Mouse (Mus musculus) MEL (cell line): Measurements from ENCODE around the gene Gatad2a. TPM values are rescaled to one million over a fixed set of nuclear protein-coding genes. Genes with fewer than 3 reads are reported as not detected.

Experiments
- DNase-seq: peaks from one replicate; pipeline ENCODE4 v3.0.0; 2011; ENCODE audit warnings: low read depth, low spot score
- H3K27ac ChIP-seq: 2 replicates; pipeline ENCODE4 v1.5.1; 2012; ENCODE audit warnings: low read depth, mild to moderate bottlenecking, control low read depth, low read length, moderate library complexity; ENCODE audit not compliant: control insufficient read depth
- H3K27me3 ChIP-seq, 2 experiments: fragments of 150-350 bp in 1 of 2; sonication (generic) in 1 of 2; 2 replicates each; pipeline ENCODE4 v1.6.1; 2012; ENCODE audit warnings: low read length in 2 of 2, mild to moderate bottlenecking in 2 of 2, improper control_type of control experiment in 1 of 2, moderate library complexity in 1 of 2; ENCODE audit not compliant: insufficient read depth in 2 of 2, control insufficient read depth in 1 of 2
- H3K36me3 ChIP-seq, 2 experiments: 2 replicates each; pipeline ENCODE4 v1.6.1; 2012 to 2014; ENCODE audit warnings: low read length in 2 of 2, improper control_type of control experiment in 1 of 2, inconsistent platforms in 1 of 2, mild to moderate bottlenecking in 1 of 2; ENCODE audit not compliant: insufficient read depth in 2 of 2, control insufficient read depth in 1 of 2
- H3K4me1 ChIP-seq, 2 experiments: fragments of 150-350 bp in 1 of 2; sonication (generic) in 1 of 2; 2 replicates each; pipeline ENCODE4 v1.6.1; 2012; ENCODE audit warnings: low read length in 2 of 2, improper control_type of control experiment in 1 of 2, mild to moderate bottlenecking in 1 of 2; ENCODE audit not compliant: insufficient read depth in 2 of 2, control insufficient read depth in 1 of 2
- H3K4me3 ChIP-seq, 2 experiments: fragments of 150-350 bp in 1 of 2; sonication (generic) in 1 of 2; 2 replicates each; pipeline ENCODE4 v1.5.1; 2012; ENCODE audit warnings: low read depth in 2 of 2, low read length in 2 of 2, mild to moderate bottlenecking in 2 of 2, moderate library complexity in 2 of 2, control low read depth in 1 of 2, improper control_type of control experiment in 1 of 2; ENCODE audit not compliant: control insufficient read depth in 1 of 2, insufficient read depth in 1 of 2
- H3K79me2 ChIP-seq: 2 replicates; pipeline ENCODE4 v1.6.1; 2012; ENCODE audit warnings: mild to moderate bottlenecking, low read length, moderate library complexity; ENCODE audit not compliant: control insufficient read depth, poor library complexity, insufficient read depth
- H3K9ac ChIP-seq: 2 replicates; pipeline ENCODE4 v1.6.1; 2012; ENCODE audit warnings: low read depth, mild to moderate bottlenecking, control low read depth, low read length, moderate library complexity; ENCODE audit not compliant: control insufficient read depth, poor library complexity, severe bottlenecking
- H3K9me3 ChIP-seq: fragments of 150-350 bp; sonication (generic); replicated peaks from 2 replicates; pipeline ENCODE4 v1.6.1; 2012; ENCODE audit warnings: mild to moderate bottlenecking, low read length, improper control_type of control experiment, moderate library complexity; ENCODE audit not compliant: insufficient read depth
- BHLHE40 ChIP-seq: IDR thresholded peaks from 2 replicates; pipeline ENCODE4 v1.6.1; 2012; ENCODE audit warnings: low read depth, mild to moderate bottlenecking, inconsistent platforms, low read length, improper control_type of control experiment, borderline replicate concordance
- ETS1 ChIP-seq: IDR thresholded peaks from 2 replicates; pipeline ENCODE4 v1.6.1; 2012; ENCODE audit warnings: low read depth, mild to moderate bottlenecking, inconsistent platforms, low read length, improper control_type of control experiment, moderate library complexity
- GABPA ChIP-seq: IDR thresholded peaks from 2 replicates; pipeline ENCODE4 v1.6.1; 2012; ENCODE audit warnings: low read depth, mild to moderate bottlenecking, inconsistent platforms, low read length, improper control_type of control experiment, moderate library complexity
- JUND ChIP-seq: IDR thresholded peaks from 2 replicates; pipeline ENCODE4 v1.6.1; 2011; ENCODE audit warnings: low read depth, mild to moderate bottlenecking, improper control_type of control experiment, low read length
- KAT2A ChIP-seq: conservative IDR thresholded peaks from 2 replicates; pipeline ENCODE4 v1.6.1; 2012; ENCODE audit warnings: low read depth, low read length, improper control_type of control experiment, inconsistent platforms
- MAFK ChIP-seq: IDR thresholded peaks from 2 replicates; pipeline ENCODE4 v1.6.1; 2011; ENCODE audit warnings: low read depth, mild to moderate bottlenecking, low read length, improper control_type of control experiment, borderline replicate concordance
- MAX ChIP-seq: IDR thresholded peaks from 2 replicates; pipeline ENCODE4 v1.6.1; 2011; ENCODE audit warnings: low read length, improper control_type of control experiment
- MEF2A ChIP-seq: IDR thresholded peaks from 2 replicates; pipeline ENCODE4 v1.6.1; 2014; ENCODE audit warnings: low read depth, mild to moderate bottlenecking, inconsistent platforms, low read length, improper control_type of control experiment; ENCODE audit not compliant: poor library complexity, insufficient replicate concordance, severe bottlenecking; ENCODE audit errors: extremely low read depth
- MYB ChIP-seq: IDR thresholded peaks from 2 replicates; pipeline ENCODE4 v1.6.1; 2011; ENCODE audit warnings: mild to moderate bottlenecking, low read depth, low read length, improper control_type of control experiment
- MYC ChIP-seq: IDR thresholded peaks from 2 replicates; pipeline ENCODE4 v1.6.1; 2011; ENCODE audit warnings: low read depth, mild to moderate bottlenecking, low read length, improper control_type of control experiment, moderate library complexity
- POLR2A ChIP-seq, 2 experiments: IDR thresholded peaks; 2 replicates each; pipeline ENCODE4 v1.6.1; 2011 to 2012; ENCODE audit warnings: low read length in 2 of 2, mild to moderate bottlenecking in 2 of 2, control low read depth in 1 of 2, improper control_type of control experiment in 1 of 2, low read depth in 1 of 2, moderate library complexity in 1 of 2; ENCODE audit not compliant: control insufficient read depth in 1 of 2, insufficient read depth in 1 of 2, poor library complexity in 1 of 2
- POLR2AphosphoS5 ChIP-seq: IDR thresholded peaks from 2 replicates; pipeline ENCODE4 v1.6.1; 2012; ENCODE audit warnings: low read depth, borderline replicate concordance, mild to moderate bottlenecking, inconsistent platforms, low read length, moderate library complexity, mixed read lengths
- RAD21 ChIP-seq: IDR thresholded peaks from 2 replicates; pipeline ENCODE4 v1.6.1; 2011; ENCODE audit warnings: mild to moderate bottlenecking, low read depth, low read length, improper control_type of control experiment
- SMC3 ChIP-seq: IDR thresholded peaks from 2 replicates; pipeline ENCODE4 v1.6.1; 2011; ENCODE audit warnings: low read depth, low read length, improper control_type of control experiment
- TAL1 ChIP-seq: IDR thresholded peaks from 2 replicates; pipeline ENCODE4 v1.6.1; 2012; ENCODE audit warnings: mild to moderate bottlenecking, inconsistent platforms, low read length, moderate library complexity, mixed read lengths
- TBP ChIP-seq: IDR thresholded peaks from 2 replicates; pipeline ENCODE4 v1.8.0; 2011; ENCODE audit warnings: low read depth, low read length, improper control_type of control experiment
- UBTF ChIP-seq: IDR thresholded peaks from 2 replicates; pipeline ENCODE4 v1.6.1; 2012; ENCODE audit warnings: low read depth, mild to moderate bottlenecking, inconsistent platforms, low read length, improper control_type of control experiment, moderate library complexity, borderline replicate concordance; ENCODE audit not compliant: insufficient read depth
- USF1 ChIP-seq: IDR thresholded peaks from 2 replicates; pipeline ENCODE4 v1.6.1; 2014; ENCODE audit warnings: low read depth, mild to moderate bottlenecking, inconsistent platforms, low read length, improper control_type of control experiment, moderate library complexity
- ZC3H11A ChIP-seq: IDR thresholded peaks from 2 replicates; pipeline ENCODE4 v1.6.1; 2012; ENCODE audit warnings: low read depth, mild to moderate bottlenecking, inconsistent platforms, low read length, improper control_type of control experiment
- ZKSCAN1 ChIP-seq: IDR thresholded peaks from 2 replicates; pipeline ENCODE4 v1.6.1; 2012; ENCODE audit warnings: low read depth, mild to moderate bottlenecking, inconsistent platforms, low read length, improper control_type of control experiment, moderate library complexity
- ZNF384 ChIP-seq: IDR thresholded peaks from 2 replicates; pipeline ENCODE4 v1.6.1; 2012; ENCODE audit warnings: low read depth, mild to moderate bottlenecking, inconsistent platforms, low read length, improper control_type of control experiment
- polyA plus RNA-seq, 2 experiments: library from polyadenylated mRNA; stranded (reverse) in 1 of 2; unstranded in 1 of 2; fragments of >175 nt in 1 of 2; fragments of >200 nt in 1 of 2; gene quantifications; 2 replicates each; pipeline versions ENCODE4 v1.2.1 to v1.2.4; 2012; ENCODE audit warnings: low replicate concordance in 2 of 2, low read depth in 1 of 2; ENCODE audit not compliant: insufficient read length in 2 of 2, insufficient read depth in 1 of 2, missing spikeins in 1 of 2
- total RNA-seq: library from RNA; depleted of rRNA; stranded (reverse); fragments of 300-350 nt; gene quantifications from 2 replicates; pipeline ENCODE4 v1.2.3, GENCODE M21; 2012

Gatad2a gene
- total and polyA plus RNA-seq, 3 experiments = 38.0 to 129 (median 111) TPM

- TF ChIP-seq USF1 (no peak), BHLHE40 (no peak), MYC (0 out of 2 replicates have a peak, but pooled peaks have one; percentile 11)
Measured at GRCm38 (mm10) chr8:69973442-69974161, 22.6 kb downstream of the Gatad2a start (continued).

GRCm38 (mm10) chr8:69973063-69973441 lies 23.1 kb downstream of the Gatad2a start:
- Histone ChIP-seq H3K4me1 (peaks cover 10 to 32% of the 10 kb centered on the region in 2 experiments), H3K36me3 (peaks cover 0 to 31% of the 10 kb centered on the region in 2 experiments; a peak in 2 of 4 replicates), H3K27ac (no peak overlapping the region; the same call in 1 of the 2 replicates), H3K9ac (peak overlapping the region; percentile 99), H3K9me3 (no peaks in the 10 kb centered on the region), H3K79me2 (peaks cover 61% of the 10 kb centered on the region), H3K27me3 (no peaks in the 10 kb centered on the region), H3K4me3 (peak overlapping the region; percentile 94 to 96)
- DNase-seq = no peak
- TF ChIP-seq MYC (no peak), ETS1 (no peak), ZNF384 (no peak), TBP (no peak), SMC3 (no peak), ZKSCAN1 (no peak), POLR2AphosphoS5 (no peak), RAD21 (no peak), GABPA (no peak), UBTF (no peak), MAFK (no peak), JUND (no peak), MYB (no peak), TAL1 (no peak), KAT2A (no peak), MEF2A (no peak), POLR2A (IDR thresholded peaks at IDR 0.05; ENCODE audit: control insufficient read depth in 1 of 2, insufficient read depth in 1 of 2, low read depth in 1 of 2, low read length in 2 of 2, poor library complexity in 1 of 2) (no peak), MAX (no peak), ZC3H11A (no peak)
